Mouse (Mus musculus): ENCODE data around the gene Edem3. TPM values are rescaled to one million over a fixed set of nuclear protein-coding genes. Genes with fewer than 3 reads are reported as not detected.
"Not testable (repeated sequence)": the region's sequence is repeated elsewhere in the genome, so short reads cannot be mapped to it uniquely, and the experiment has no call there.

Gene Edem3
- polyA plus RNA-seq, 1 experiment from 2014 or later: 7.5 TPM

- Histone ChIP-seq H3K4me1 (replicated peaks; ENCODE audit: control insufficient read depth, insufficient read depth) (no peaks in the 10 kb centered on the region), H3K27ac (replicated peaks) (no peak overlapping the region), H3K4me3 (ENCODE audit: low read depth, low read length) (no peak overlapping the region), H3K27me3 (ENCODE audit: control insufficient read depth, insufficient read depth, low read length) (no peaks in the 10 kb centered on the region), H3K9ac (ENCODE audit: low read length) (no peak overlapping the region), H3K9me3 (ENCODE audit: control insufficient read depth, low read length) (no peaks in the 10 kb centered on the region), H3K4me2 (replicated peaks; ENCODE audit: low read depth) (no peak overlapping the region), H3K36me3 (ENCODE audit: control insufficient read depth, insufficient read depth, low read length) (peaks cover 12% of the 10 kb centered on the region)
- WGBS: 21% methylated on average over 5 of the region's 5 CpGs
- ATAC-seq (ENCODE audit: low FRiP score, low TSS enrichment) (no peak), DNase-seq (ENCODE audit: low spot score) (peak; percentile 66)
- TF ChIP-seq CTCF (IDR thresholded peaks at IDR 0.05; ENCODE audit: low read depth): peak; percentile 91
- TF ChIP-seq EP300 (optimal IDR thresholded peaks at IDR 0.05): no peak
Observed at GRCm38 (mm10) chr1:151820457-151820856, 65.3 kb downstream of the Edem3 start.

DNA sequence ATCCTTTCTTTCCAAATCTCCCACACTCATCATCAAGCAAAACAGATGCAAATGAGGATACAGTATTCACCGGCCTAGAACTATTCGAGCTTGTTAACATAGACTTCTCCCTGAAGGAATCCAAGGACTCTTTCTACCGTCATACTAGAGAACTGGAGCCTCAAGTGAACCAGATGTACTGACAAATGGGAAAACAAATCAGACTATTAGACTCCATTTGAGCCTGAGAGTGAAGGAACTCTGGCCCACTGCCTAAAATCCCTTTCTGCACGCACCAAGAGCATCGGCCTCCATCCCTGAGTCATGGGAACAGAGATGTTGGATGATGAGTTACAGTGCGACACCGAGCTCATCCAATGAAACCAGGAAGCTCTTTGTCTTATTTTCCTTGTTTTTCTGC lies 69.9 kb downstream of the Edem3 start:
- H3K9me3 ChIP-seq (ENCODE audit: control insufficient read depth, low read length): no peaks in the 10 kb centered on the region
- no peak overlapping the region for H3K27ac ChIP-seq (replicated peaks)
- no peaks in the 10 kb centered on the region for H3K36me3 ChIP-seq (ENCODE audit: control insufficient read depth, insufficient read depth, low read length)
- H3K4me3 ChIP-seq (ENCODE audit: low read depth, low read length): no peak overlapping the region
- H3K9ac ChIP-seq (ENCODE audit: low read length): no peak overlapping the region
- no peaks in the 10 kb centered on the region for H3K4me1 ChIP-seq (replicated peaks; ENCODE audit: control insufficient read depth, insufficient read depth)
- no peak for TF ChIP-seq CTCF (IDR thresholded peaks at IDR 0.05; ENCODE audit: low read depth)
- no peak for TF ChIP-seq EP300 (optimal IDR thresholded peaks at IDR 0.05)
- no peak overlapping the region for H3K4me2 ChIP-seq (replicated peaks; ENCODE audit: low read depth)
- H3K27me3 ChIP-seq (ENCODE audit: control insufficient read depth, insufficient read depth, low read length): no peaks in the 10 kb centered on the region
- no peak for DNase-seq (ENCODE audit: low spot score)
- no peak for ATAC-seq (ENCODE audit: low FRiP score, low TSS enrichment)
- WGBS: 52% methylated on average over 7 of the region's 7 CpGs

- no peak for ATAC-seq (ENCODE audit: low FRiP score, low TSS enrichment)
Observed at GRCm38 (mm10) chr1:151831791-151832190, 76.6 kb downstream of the Edem3 start.

GRCm38 (mm10) chr1:151835261-151835660 lies 80.1 kb downstream of the Edem3 start:
- no peak for DNase-seq (ENCODE audit: low spot score)

More at GRCm38 (mm10) chr1:151831791-151832190, 76.6 kb downstream of the Edem3 start:
- WGBS: 79% methylated on average over 3 of the region's 3 CpGs
- H3K27ac ChIP-seq (replicated peaks): no peak overlapping the region
- H3K4me3 ChIP-seq (ENCODE audit: low read depth, low read length): no peak overlapping the region
- no peak overlapping the region for H3K9ac ChIP-seq (ENCODE audit: low read length)
- no peak overlapping the region for H3K4me2 ChIP-seq (replicated peaks; ENCODE audit: low read depth)
- H3K27me3 ChIP-seq (ENCODE audit: control insufficient read depth, insufficient read depth, low read length): no peaks in the 10 kb centered on the region
- no peak for TF ChIP-seq CTCF (IDR thresholded peaks at IDR 0.05; ENCODE audit: low read depth)
- TF ChIP-seq EP300 (optimal IDR thresholded peaks at IDR 0.05): no peak
- H3K36me3 ChIP-seq (ENCODE audit: control insufficient read depth, insufficient read depth, low read length): no peaks in the 10 kb centered on the region
- H3K4me1 ChIP-seq (replicated peaks; ENCODE audit: control insufficient read depth, insufficient read depth): no peaks in the 10 kb centered on the region
- no peak for DNase-seq (ENCODE audit: low spot score)
- H3K9me3 ChIP-seq (ENCODE audit: control insufficient read depth, low read length): no peaks in the 10 kb centered on the region

DNA sequence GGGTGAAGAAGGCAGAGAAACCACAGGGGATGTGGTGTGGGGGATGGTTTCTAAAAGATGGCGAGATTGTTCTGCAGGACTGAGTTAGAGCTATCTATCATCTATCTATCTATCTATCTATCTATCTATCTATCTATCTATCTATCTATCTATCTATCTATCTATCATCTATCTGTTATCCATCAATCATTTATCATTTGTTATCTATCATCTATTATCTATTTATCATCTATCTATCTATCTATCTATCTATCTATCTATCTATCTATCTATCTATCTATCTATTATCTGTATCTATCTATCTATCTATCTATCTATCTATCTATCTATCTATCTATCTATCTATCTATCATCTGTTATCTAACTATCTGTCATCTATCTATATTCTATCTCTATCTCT lies 85.2 kb downstream of the Edem3 start:
- not testable (repeated sequence) for H3K27ac ChIP-seq (replicated peaks); H3K4me1 ChIP-seq (replicated peaks; ENCODE audit: control insufficient read depth, insufficient read depth); H3K27me3 ChIP-seq (ENCODE audit: control insufficient read depth, insufficient read depth, low read length); H3K4me2 ChIP-seq (replicated peaks; ENCODE audit: low read depth); H3K36me3 ChIP-seq (ENCODE audit: control insufficient read depth, insufficient read depth, low read length); H3K4me3 ChIP-seq (ENCODE audit: low read depth, low read length); H3K9ac ChIP-seq (ENCODE audit: low read length); H3K9me3 ChIP-seq (ENCODE audit: control insufficient read depth, low read length); DNase-seq (ENCODE audit: low spot score); ATAC-seq (ENCODE audit: low FRiP score, low TSS enrichment)
- WGBS: 91% methylated on average over 1 of the region's 1 CpGs

More at GRCm38 (mm10) chr1:151835261-151835660, 80.1 kb downstream of the Edem3 start:
- Histone ChIP-seq H3K4me3 (ENCODE audit: low read depth, low read length) (no peak overlapping the region), H3K36me3 (ENCODE audit: control insufficient read depth, insufficient read depth, low read length) (no peaks in the 10 kb centered on the region), H3K4me1 (replicated peaks; ENCODE audit: control insufficient read depth, insufficient read depth) (no peaks in the 10 kb centered on the region), H3K9ac (ENCODE audit: low read length) (no peak overlapping the region), H3K4me2 (replicated peaks; ENCODE audit: low read depth) (no peak overlapping the region), H3K27ac (replicated peaks) (no peak overlapping the region), H3K27me3 (ENCODE audit: control insufficient read depth, insufficient read depth, low read length) (no peaks in the 10 kb centered on the region), H3K9me3 (ENCODE audit: control insufficient read depth, low read length) (no peaks in the 10 kb centered on the region)
- ATAC-seq (ENCODE audit: low FRiP score, low TSS enrichment): no peak
- 86% methylated on average over 4 of the region's 4 CpGs for WGBS
- TF ChIP-seq CTCF (IDR thresholded peaks at IDR 0.05; ENCODE audit: low read depth) (no peak), EP300 (optimal IDR thresholded peaks at IDR 0.05) (no peak)

- Histone ChIP-seq H3K9me3 (ENCODE audit: control insufficient read depth, low read length) (no peaks in the 10 kb centered on the region), H3K36me3 (ENCODE audit: control insufficient read depth, insufficient read depth, low read length) (no peaks in the 10 kb centered on the region), H3K4me3 (ENCODE audit: low read depth, low read length) (no peak overlapping the region), H3K27ac (replicated peaks) (no peak overlapping the region), H3K4me2 (replicated peaks; ENCODE audit: low read depth) (no peak overlapping the region), H3K27me3 (ENCODE audit: control insufficient read depth, insufficient read depth, low read length) (no peaks in the 10 kb centered on the region), H3K4me1 (replicated peaks; ENCODE audit: control insufficient read depth, insufficient read depth) (no peaks in the 10 kb centered on the region), H3K9ac (ENCODE audit: low read length) (no peak overlapping the region)
- WGBS: 77% methylated on average over 17 of the region's 17 CpGs
- TF ChIP-seq EP300 (optimal IDR thresholded peaks at IDR 0.05) (no peak), CTCF (IDR thresholded peaks at IDR 0.05; ENCODE audit: low read depth) (no peak)
- no peak for ATAC-seq (ENCODE audit: low FRiP score, low TSS enrichment)
- no peak for DNase-seq (ENCODE audit: low spot score)
Observed at GRCm38 (mm10) chr1:151845252-151845832, 90.2 kb downstream of the Edem3 start.

Measured in stomach, postnatal 0 days (tissue).